Mouse (Mus musculus) macrophage (primary cell): Measurements from ENCODE around the gene Amhr2. TPM values are rescaled to one million over a fixed set of nuclear protein-coding genes. Genes with fewer than 3 reads are reported as not detected.

ENCODE experiments used
- H3K27ac ChIP-seq: fragments of 350-480 bp; formaldehyde crosslinking; 2 replicates; pipeline ENCODE4 v1.9.0; 2021
- H3K36me3 ChIP-seq: fragments of 350-480 bp; formaldehyde crosslinking; 2 replicates; pipeline ENCODE4 v1.9.0; 2021; ENCODE audit errors: inconsistent target
- H3K4me3 ChIP-seq: fragments of 350-480 bp; formaldehyde crosslinking; 2 replicates; pipeline ENCODE4 v1.9.0; 2021; ENCODE audit errors: inconsistent target
- H3K79me2 ChIP-seq: fragments of 350-480 bp; formaldehyde crosslinking; 2 replicates; pipeline ENCODE4 v1.9.0; 2021; ENCODE audit errors: inconsistent target
- WGBS: methylation state at CpG from one replicate; pipeline ENCODE4 v1.1.7; 2026; ENCODE audit warnings: inconsistent platforms; ENCODE audit not compliant: missing documents; 5-methylcytosine and 5-hydroxymethylcytosine counted together
- polyA plus RNA-seq: library from polyadenylated mRNA; stranded (reverse); fragments of 250-400 nt; gene quantifications from 3 replicates; pipeline ENCODE4 v1.2.4, GENCODE M21; 2018; ENCODE audit warnings: inconsistent platforms
- total RNA-seq, 78 experiments: library from RNA; depleted of rRNA; stranded (reverse); fragments of 250-400 nt; gene quantifications; 1 replicate in 9 of 78; 2 replicates in 24 of 78; 3 replicates in 43 of 78; 4 replicates in 2 of 78; pipeline ENCODE4 v1.2.4; 2018; ENCODE audit warnings: inconsistent platforms in 56 of 78

Gene Amhr2
- total RNA-seq (2018; cell fraction: chromatin; rRNA removed) = 1 to 10 TPM in 1 of 26 experiments, under 1 TPM in 5, not detected in 20; 0.35 to 3.0 (median 0.71) TPM
- total RNA-seq (2018; cell fraction: cytosol; rRNA removed) = under 1 TPM in 1 of 26 experiments, not detected in 25; 0.10 TPM
- total RNA-seq (2018; cell fraction: nucleus; rRNA removed) = 1 to 10 TPM in 1 of 26 experiments, under 1 TPM in 7, not detected in 18; 0.26 to 1.1 (median 0.40) TPM
- 0.07 TPM in 1 of 3 replicates, not detected in the others for polyA plus RNA-seq

DNA sequence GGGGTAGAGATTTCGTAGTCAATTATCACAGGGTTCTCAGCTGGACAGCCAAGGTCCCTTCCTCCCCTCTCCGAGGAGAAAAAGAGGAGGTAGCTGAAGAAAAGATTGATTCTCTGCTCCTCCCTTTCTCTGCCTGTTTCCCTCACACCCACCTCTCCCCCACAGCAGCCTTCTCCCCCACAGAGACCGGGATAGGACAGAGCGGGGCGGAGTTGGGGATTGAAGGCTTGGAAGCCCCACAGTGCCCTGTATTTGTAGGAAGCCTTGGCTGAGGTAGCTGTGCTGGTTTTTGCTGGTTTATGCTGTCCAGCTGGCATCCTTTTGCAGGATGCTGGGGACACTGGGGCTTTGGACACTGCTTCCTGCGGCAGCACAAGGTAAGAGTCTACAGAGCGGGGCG, at the start of gene Amhr2:
Amhr2 (plus strand) TSS at position 222 of the 400 bp plus-strand sequence.
- WGBS = 86% methylated on average over 8 of the region's 8 CpGs
- Histone ChIP-seq H3K4me3 (no peak within 1 kb of the TSS), H3K27ac (no peak within 1 kb of the TSS), H3K79me2 (no peaks in the 10 kb centered on the region), H3K36me3 (no peaks in the 10 kb centered on the region)

DNA sequence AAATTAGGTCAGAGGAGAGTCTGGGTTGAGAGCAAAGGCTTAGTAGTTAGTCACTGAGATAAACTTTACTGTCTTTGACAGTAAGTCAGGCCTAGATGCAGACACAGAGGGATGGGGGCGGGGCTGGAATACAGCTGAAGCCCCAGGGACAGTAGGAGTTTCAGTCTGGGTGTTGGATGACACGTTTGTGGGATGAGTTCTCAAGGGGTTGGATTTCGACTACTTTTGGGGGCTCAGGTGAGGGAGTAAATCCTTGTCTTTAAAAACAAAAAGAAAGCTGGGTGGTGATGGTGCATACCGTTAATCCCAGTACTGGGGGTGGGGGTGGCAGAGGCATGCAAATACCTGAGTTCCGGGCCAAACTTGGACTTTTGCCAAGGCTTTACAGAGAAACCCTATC, 46.5 kb upstream of the Amhr2 start:
- H3K79me2 ChIP-seq = no peaks in the 10 kb centered on the region
- H3K36me3 ChIP-seq = no peaks in the 10 kb centered on the region
- 87% methylated on average over 5 of the region's 5 CpGs for WGBS
- H3K4me3 ChIP-seq = peak overlapping the region; percentile 64; the same call in 1 of the 2 replicates
- H3K27ac ChIP-seq = 0 out of 2 replicates have a peak overlapping the region, but pooled peaks have one; percentile 85

DNA sequence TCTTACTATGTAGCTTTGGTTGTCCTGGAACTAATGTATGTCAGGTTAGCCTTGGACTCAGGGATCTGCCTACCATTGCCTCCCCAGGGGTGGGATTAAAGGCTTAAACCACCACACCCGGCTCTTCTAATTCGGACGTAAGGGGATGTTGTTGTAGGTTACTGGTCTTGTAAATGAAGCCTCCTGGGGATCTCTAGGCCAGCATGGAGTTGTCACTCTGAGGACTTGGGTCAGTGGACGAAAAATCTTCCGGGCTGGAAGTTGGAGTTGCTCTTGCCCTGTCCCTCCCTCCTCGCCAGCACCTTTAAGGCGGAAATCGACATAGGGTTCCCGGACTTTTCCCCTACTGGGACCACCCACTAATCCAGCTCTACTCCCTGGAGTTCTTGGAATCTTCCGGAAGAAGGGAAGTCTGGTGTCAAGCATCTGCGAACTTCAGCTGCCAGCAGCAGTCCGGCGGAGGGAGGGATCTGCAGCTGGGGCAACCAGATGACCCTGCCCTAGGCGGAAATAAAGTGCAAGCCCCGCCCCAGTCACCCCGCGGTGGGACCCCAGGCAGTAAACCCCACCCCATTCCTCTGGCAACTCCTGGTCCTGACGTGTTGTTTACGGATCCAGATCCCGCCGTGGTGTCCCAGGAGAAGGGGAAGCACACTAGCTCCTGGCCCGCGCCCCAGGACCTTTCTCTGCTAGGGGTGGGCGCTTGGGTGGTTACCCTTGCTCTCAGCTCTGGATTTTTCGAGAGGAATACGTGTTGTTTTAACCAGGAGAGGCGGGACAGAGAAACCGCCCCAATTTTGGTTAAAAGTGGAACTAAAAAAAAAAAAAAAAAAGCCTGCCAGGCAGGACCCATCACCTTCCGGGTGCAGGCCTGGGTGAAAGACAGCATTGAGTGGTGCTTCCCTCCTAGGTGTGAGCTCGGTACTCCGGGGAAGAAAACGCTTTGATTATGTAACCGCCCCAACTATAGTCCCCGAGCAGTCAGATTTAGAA, 45.6 kb upstream of the Amhr2 start:
- peak overlapping the region; percentile 64 for H3K4me3 ChIP-seq
- no peaks in the 10 kb centered on the region for H3K36me3 ChIP-seq
- no peaks in the 10 kb centered on the region for H3K79me2 ChIP-seq
- WGBS = 5% methylated on average over 30 of the region's 34 CpGs
- H3K27ac ChIP-seq = peak overlapping the region; percentile 85

DNA sequence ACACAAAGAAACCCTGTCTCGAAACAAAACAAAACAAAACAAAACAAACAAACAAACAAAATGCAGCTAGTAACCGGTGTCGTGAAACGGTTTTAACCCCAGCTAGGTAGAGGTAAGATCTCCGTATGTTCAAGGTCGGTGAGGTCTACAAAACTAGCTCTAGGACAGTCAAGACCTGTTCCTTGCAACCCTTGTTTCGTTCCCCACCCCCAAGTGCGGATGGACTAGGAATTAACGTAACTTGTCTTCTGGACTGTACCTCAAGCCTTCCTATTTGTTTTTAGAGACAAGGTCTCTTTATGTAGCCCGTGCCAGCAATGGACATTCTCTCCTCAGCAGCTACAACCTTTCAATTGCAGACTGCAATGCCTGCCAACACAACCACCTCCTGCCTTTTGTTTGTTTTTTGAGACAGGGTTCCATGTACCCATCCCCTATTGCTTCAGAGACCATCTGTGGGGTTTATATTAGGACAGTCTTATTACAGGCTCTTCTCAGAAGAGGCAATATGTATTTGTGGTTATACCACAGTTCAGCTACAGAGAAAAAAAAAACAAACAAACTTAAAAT, 44.6 kb upstream of the Amhr2 start:
- peak overlapping the region; percentile 64; the same call in 1 of the 2 replicates for H3K4me3 ChIP-seq
- no peaks in the 10 kb centered on the region for H3K36me3 ChIP-seq
- H3K79me2 ChIP-seq = no peaks in the 10 kb centered on the region
- WGBS = 93% methylated on average over 10 of the region's 10 CpGs
- H3K27ac ChIP-seq = peak overlapping the region; percentile 85

DNA sequence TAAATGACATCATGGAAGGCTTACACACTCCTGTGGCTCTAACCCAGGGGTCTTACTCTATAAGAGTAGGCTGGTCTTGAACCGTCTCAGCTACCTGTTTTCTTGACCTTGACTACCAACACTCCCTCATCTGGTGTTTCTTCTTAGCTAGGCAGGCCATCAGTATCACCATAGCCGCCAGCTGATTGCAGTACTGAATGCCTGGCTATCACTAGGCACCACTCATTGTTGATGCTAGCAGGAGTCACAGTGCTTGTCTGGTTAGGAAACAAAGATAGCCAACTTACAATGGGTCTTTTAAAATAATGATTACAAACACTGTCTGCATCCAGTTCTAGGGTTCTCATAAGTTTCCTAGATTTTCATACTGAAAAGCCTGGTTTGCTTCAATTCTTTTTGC, 43.9 kb upstream of the Amhr2 start:
- Histone ChIP-seq H3K27ac (no peak overlapping the region), H3K79me2 (no peaks in the 10 kb centered on the region)
- WGBS = 94% methylated on average over 2 of the region's 2 CpGs

DNA sequence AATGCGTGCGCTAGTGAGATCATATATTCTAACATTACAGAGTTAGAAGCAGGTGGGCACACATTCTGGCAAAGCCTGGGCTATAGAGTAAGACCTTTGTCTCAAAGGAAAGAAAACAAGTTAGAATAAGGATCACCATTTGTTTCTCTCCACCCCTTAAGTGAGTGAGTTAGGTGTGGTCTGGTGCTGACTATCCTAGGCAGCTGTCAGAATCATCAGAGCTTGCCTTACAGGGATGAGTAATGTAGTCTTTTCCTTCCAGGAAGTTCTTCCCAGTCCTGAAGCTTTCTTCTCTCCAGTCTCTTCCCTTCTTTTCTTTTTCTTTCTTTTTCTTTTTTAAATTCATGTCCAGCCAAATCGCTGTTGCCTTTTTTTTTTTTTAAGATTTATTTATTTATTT, 43.0 kb upstream of the Amhr2 start:
- Histone ChIP-seq H3K4me3 (no peak overlapping the region), H3K79me2 (peaks cover 5% of the 10 kb centered on the region), H3K27ac (no peak overlapping the region), H3K36me3 (no peaks in the 10 kb centered on the region)
- 100% methylated on average over 2 of the region's 3 CpGs for WGBS

More for the DNA sequence above, 43.9 kb upstream of the Amhr2 start:
- Histone ChIP-seq H3K36me3 (no peaks in the 10 kb centered on the region), H3K4me3 (no peak overlapping the region)

DNA sequence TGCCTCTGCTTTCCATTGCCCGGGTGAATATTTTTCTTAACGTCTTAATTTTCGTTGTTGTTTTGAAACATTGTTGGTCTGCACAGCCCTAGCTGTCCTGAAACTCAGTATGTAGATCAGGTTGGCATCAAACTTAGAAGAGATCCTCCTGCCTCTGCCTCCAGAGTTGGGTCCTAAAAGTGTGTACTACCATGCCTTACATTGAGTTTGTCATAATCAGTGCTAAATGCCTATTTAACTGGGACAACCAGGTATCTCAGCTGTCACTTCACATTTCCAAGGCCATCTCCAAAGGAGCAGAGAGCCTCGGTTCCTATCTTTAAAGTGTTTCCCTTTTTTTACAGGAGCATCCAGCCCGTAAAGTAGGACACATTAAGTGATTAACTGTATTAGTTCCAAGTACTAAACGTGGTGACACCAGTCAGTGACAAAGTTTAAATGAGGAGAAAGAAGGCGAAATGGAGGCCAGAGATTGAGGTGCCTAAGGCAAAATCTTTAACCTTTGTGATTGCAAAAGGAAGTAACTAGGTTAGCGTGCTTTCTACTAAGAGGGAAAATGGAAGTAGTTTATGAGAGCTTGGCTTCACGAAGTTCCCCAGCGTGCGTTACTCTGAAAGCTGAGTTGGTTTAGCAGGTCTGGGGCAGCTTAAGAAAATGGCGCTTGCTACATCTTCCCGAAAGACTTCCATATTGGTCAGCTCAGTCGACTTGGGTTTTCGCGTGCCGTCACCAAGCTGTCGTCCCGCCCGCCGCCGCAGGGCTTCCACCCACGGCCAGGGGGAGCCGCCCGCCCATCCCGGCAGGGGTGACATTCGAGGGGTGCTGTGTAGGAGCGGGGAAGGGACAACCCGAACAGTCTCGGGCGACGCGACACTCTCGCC, 40.3 kb upstream of the Amhr2 start:
- H3K79me2 ChIP-seq = peaks cover 31% of the 10 kb centered on the region
- peak overlapping the region; percentile 93 for H3K27ac ChIP-seq
- 16% methylated on average over 34 of the region's 34 CpGs for WGBS
- H3K4me3 ChIP-seq = peak overlapping the region; percentile 33
- peaks cover 18% of the 10 kb centered on the region; the same call in 1 of the 2 replicates for H3K36me3 ChIP-seq

DNA sequence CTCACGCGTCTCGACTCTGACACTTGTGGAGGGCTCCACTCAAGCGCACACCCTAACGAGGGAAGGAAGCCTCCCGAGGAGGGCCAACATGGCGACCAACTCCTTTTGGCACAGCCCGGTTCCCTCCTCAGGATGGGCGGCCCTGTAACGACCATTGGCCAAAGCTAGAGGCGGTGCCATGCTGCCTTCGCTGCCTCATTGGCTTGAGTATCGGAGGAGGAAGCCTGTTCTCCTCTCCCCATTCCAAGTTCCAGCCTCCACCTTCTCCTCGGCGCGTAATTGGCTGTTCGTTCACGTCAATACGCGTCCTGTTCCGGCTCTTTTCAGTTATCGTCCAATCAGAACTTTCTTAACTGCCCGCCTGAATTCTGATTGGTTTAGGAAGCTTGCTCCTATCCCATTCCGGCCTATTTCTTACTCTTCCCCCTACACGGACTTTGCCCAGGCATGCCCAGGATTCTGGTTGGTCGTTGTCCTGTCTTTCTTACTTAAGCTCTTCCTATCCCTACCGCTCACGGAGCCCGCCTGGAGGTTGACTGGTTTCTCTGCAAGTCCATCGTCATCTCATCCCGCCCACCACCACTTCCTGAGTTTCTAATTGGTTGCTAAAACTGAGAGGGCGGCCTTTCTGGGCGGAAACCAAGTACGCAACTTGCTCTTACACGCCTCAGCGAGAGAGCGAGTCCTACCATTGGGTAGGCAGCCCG, 39.5 kb upstream of the Amhr2 start, which contains the start of gene Sp1:
Sp1 (plus strand) TSS at position 655 of the 707 bp plus-strand sequence.
- Histone ChIP-seq H3K79me2 (peaks cover 39% of the 10 kb centered on the region), H3K4me3 (peak within 1 kb of the TSS; percentile 33), H3K36me3 (peaks cover 18% of the 10 kb centered on the region; the same call in 1 of the 2 replicates), H3K27ac (peak within 1 kb of the TSS; percentile 93)
- WGBS = 1% methylated on average over 38 of the region's 38 CpGs

DNA sequence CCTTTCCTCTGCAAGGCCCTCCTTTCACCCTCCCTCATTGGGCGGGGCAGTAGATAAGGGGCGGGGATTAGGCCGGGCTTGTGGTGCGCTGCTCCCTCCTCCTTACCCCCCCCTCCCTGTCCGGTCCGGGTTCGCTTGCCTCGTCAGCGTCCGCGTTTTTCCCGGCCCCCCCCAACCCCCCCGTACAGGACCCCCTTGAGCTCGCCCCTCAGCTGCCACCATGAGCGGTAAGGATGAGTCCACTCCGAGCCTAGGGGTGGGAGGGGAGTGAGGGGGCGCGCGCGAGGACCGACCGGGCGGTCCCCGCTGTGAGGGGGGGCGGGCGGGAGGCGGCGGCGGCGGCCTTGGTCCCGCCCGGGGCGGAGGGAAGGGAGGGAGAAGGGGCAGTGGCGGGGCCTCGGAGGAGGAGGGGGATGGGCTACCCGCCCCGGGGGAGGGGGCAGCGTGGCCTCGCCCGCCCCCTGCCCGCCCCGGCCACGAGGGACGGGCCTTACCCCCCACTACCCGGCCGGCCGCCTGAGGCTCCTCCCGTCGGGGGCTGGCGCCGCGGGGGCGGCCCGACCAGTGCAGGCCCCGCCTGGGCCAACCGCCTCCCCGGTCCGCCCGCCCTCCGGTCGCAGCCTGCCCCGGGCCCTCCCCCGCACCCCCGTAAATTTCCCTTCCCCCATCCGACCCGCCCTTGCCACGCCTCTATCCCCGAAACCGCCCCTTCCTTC, 38.8 kb upstream of the Amhr2 start:
- peak overlapping the region; percentile 93 for H3K27ac ChIP-seq
- H3K79me2 ChIP-seq = peaks cover 46% of the 10 kb centered on the region
- H3K4me3 ChIP-seq = peak overlapping the region; percentile 32
- under 1% methylated on average over 31 of the region's 69 CpGs for WGBS
- H3K36me3 ChIP-seq = peaks cover 18% of the 10 kb centered on the region; the same call in 1 of the 2 replicates

DNA sequence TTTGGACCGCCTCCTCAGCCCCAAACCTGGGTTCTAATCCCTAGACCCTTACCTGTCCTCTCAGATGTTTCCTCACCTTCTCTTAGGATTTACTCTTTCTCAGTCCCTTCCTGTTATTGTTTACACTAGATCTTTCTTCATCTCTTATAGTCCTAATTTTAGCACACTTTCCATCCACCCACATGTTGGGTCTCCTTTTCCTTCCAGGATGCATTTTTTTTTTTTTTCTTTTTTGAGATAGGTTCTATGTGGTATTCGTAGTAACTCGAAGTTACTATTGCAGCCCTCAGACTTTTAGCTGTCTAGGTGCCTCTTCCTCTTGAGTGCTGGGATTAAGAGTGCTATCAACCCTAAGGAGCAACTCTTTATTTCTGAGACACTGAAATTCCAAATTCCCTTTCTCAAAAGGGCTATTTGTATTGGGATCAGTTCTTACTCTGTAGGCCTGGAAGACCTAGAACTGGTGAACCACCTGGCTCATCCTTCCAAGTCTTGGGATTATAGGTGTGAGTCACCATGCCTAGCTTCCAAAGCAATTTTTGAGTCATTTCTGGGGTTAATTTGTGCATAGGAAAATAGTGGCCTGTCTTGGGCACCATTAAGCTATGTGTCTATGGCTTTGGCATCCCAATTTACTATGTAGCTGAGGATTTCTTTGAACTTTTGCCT, 38.1 kb upstream of the Amhr2 start:
- Histone ChIP-seq H3K36me3 (peaks cover 18% of the 10 kb centered on the region; the same call in 1 of the 2 replicates), H3K79me2 (peaks cover 53% of the 10 kb centered on the region), H3K4me3 (peak overlapping the region; percentile 32), H3K27ac (no peak overlapping the region)
- 0% methylated on average over 3 of the region's 3 CpGs for WGBS

DNA sequence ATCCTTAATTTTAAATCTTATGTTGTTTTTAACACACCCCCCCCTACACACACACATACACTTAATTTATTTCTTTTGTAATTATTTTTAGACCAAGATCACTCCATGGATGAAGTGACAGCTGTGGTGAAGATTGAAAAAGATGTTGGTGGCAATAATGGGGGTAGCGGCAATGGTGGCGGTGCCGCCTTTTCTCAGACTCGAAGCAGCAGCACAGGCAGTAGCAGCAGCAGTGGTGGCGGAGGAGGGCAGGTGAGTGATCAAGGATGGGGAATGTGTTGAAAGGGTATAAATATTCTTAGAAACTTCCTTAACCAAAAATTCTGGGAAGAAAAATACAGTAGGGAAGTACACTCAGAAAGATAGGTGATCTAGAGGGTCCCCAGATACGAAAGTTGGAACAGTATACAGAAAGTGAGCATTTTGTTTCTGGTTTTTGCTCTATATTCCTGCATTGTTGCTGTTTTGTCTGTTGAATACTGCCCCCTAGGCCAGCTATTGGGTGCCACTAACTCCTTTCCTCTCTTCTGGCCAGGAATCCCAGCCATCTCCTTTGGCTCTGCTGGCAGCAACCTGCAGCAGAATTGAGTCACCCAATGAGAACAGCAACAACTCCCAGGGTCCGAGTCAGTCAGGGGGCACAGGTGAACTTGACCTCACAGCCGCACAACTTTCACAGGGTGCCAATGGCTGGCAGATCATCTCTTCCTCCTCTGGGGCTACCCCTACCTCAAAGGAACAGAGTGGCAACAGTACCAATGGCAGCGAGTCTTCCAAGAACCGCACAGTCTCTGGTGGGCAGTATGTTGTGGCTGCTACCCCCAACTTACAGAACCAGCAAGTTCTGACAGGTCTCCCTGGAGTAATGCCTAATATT, 37.2 kb upstream of the Amhr2 start:
- 90% methylated on average over 9 of the region's 10 CpGs for WGBS
- Histone ChIP-seq H3K79me2 (peaks cover 62% of the 10 kb centered on the region), H3K27ac (no peak overlapping the region), H3K36me3 (peaks cover 18% of the 10 kb centered on the region; the same call in 1 of the 2 replicates), H3K4me3 (no peak overlapping the region)
